Mouse (Mus musculus) embryonic stem cell, embryonic (primary cell): ENCODE results near the gene Slc16a10.

Experiments
- CTCF ChIA-PET, 4 experiments: fragments of 300-600 bp in 2 of 4; fragments of 350-600 bp in 2 of 4; sonication (Branson Sonifier 250); formaldehyde crosslinking; loops; one replicate each; lab custom pipeline; 2022; ENCODE audit warnings: inconsistent platforms in 2 of 4; lab: Charles Lee
- POLR2A ChIA-PET, 4 experiments: fragments of 300-600 bp in 2 of 4; fragments of 350-600 bp in 2 of 4; sonication (Branson Sonifier 250); formaldehyde crosslinking; loops; one replicate each; lab custom pipeline; 2022; ENCODE audit warnings: antibody characterized with exemption in 4 of 4, inconsistent platforms in 1 of 4; lab: Charles Lee

The Slc16a10 gene

GRCm38 (mm10) chr10:40028091-40028490, 114.0 kb downstream of the Slc16a10 start:
- CTCF ChIA-PET = interaction anchor here in 1 of 4 experiments (1.6 kb wide), 1 partner anchor 185 kb away, joined by 3 read pairs; no protein-coding TSS in a partner anchor
- POLR2A ChIA-PET = interaction anchor here in 1 of 4 experiments (0.7 kb wide), 2 partner anchors 209 to 415 kb away, joined by 3 to 5 read pairs; no protein-coding TSS in a partner anchor

- POLR2A ChIA-PET = interaction anchor here in 1 of 4 experiments (1.3 kb wide), 1 partner anchor 43 kb away, joined by 3 read pairs; no protein-coding TSS in a partner anchor
- CTCF ChIA-PET = interaction anchor here in 1 of 4 experiments (1.6 kb wide), 1 partner anchor 186 kb away, joined by 3 read pairs; no protein-coding TSS in a partner anchor
Measured at GRCm38 (mm10) chr10:40026546-40026945, 115.5 kb downstream of the Slc16a10 start.

- ChIA-PET CTCF (interaction anchor here in 2 of 4 experiments (1.0 to 1.9 kb wide), 3 partner anchors 66 to 187 kb away, joined by 3 to 8 read pairs (median 3); partner anchors contain the start of gene Mfsd4b3 (in 1 of the 2)), POLR2A (interaction anchor here in 2 of 4 experiments (0.8 to 1.6 kb wide), 4 partner anchors 10 to 294 kb away, joined by 3 to 4 read pairs (median 4); no protein-coding TSS in a partner anchor)
Measured at GRCm38 (mm10) chr10:40025560-40025959, 116.5 kb downstream of the Slc16a10 start.

GRCm38 (mm10) chr10:40024554-40025428, 117.3 kb downstream of the Slc16a10 start, which contains the start of gene Mfsd4b1:
Mfsd4b1 (minus strand) TSS chr10:40025268.
- POLR2A ChIA-PET = interaction anchor here in 2 of 4 experiments (0.8 to 1.6 kb wide), 6 partner anchors 10 to 293 kb away, joined by 3 to 4 read pairs (median 4); no protein-coding TSS in a partner anchor
- CTCF ChIA-PET = interaction anchor here in 2 of 4 experiments (1.0 to 1.9 kb wide), 3 partner anchors 65 to 188 kb away, joined by 3 to 8 read pairs (median 3); partner anchors contain the start of gene Mfsd4b3 (in 1 of the 2)

- CTCF ChIA-PET = interaction anchor here in 1 of 4 experiments (0.8 kb wide), 1 partner anchor 86 kb away, joined by 15 read pairs; no protein-coding TSS in a partner anchor
Measured at GRCm38 (mm10) chr10:40020401-40020800, 121.7 kb downstream of the Slc16a10 start.

GRCm38 (mm10) chr10:40019492-40019891, 122.6 kb downstream of the Slc16a10 start:
- ChIA-PET POLR2A (interaction anchor here in 1 of 4 experiments (0.6 kb wide), 1 partner anchor 381 kb away, joined by 3 read pairs; no protein-coding TSS in a partner anchor), CTCF (interaction anchor here in 1 of 4 experiments (0.7 kb wide), 1 partner anchor 11 kb away, joined by 4 read pairs; no protein-coding TSS in a partner anchor)

More at GRCm38 (mm10) chr10:40020401-40020800, 121.7 kb downstream of the Slc16a10 start:
- POLR2A ChIA-PET = no interaction called here

- CTCF ChIA-PET = no interaction called here
- POLR2A ChIA-PET = no interaction called here
Measured at GRCm38 (mm10) chr10:40018261-40018860, 123.7 kb downstream of the Slc16a10 start.

- POLR2A ChIA-PET = no interaction called here
- CTCF ChIA-PET = no interaction called here
Measured at GRCm38 (mm10) chr10:40009591-40009990, 132.5 kb downstream of the Slc16a10 start.

GRCm38 (mm10) chr10:40008847-40009246, 133.2 kb downstream of the Slc16a10 start:
- ChIA-PET POLR2A (interaction anchor here in 1 of 4 experiments (0.9 kb wide), 1 partner anchor 105 kb away, joined by 3 read pairs; no protein-coding TSS in a partner anchor), CTCF (interaction anchor here in 2 of 4 experiments (0.5 to 0.7 kb wide), 3 partner anchors 10 to 203 kb away, joined by 3 to 5 read pairs (median 4); no protein-coding TSS in a partner anchor)

GRCm38 (mm10) chr10:40007953-40008352, 134.1 kb downstream of the Slc16a10 start:
- POLR2A ChIA-PET = interaction anchor here in 1 of 4 experiments (0.6 to 0.9 kb wide), 2 partner anchors 106 to 128 kb away, joined by 3 read pairs; no protein-coding TSS in a partner anchor
- CTCF ChIA-PET = interaction anchor here in 2 of 4 experiments (0.6 to 0.8 kb wide), 4 partner anchors 26 to 1045 kb away, joined by 3 to 10 read pairs (median 4); no protein-coding TSS in a partner anchor

- POLR2A ChIA-PET = interaction anchor here in 1 of 4 experiments (1.1 kb wide), 1 partner anchor 18 kb away, joined by 4 read pairs; the partner anchor contains the start of gene Mfsd4b1
- CTCF ChIA-PET = interaction anchor here in 2 of 4 experiments (0.8 kb wide), 2 partner anchors 45 to 47 kb away, joined by 4 read pairs; partner anchors contain the start of gene Mfsd4b3 (in 1 of the 2)
Measured at GRCm38 (mm10) chr10:40006963-40007362, 135.1 kb downstream of the Slc16a10 start.

- ChIA-PET CTCF (no interaction called here), POLR2A (no interaction called here)
Measured at GRCm38 (mm10) chr10:40000746-40001145, 141.3 kb downstream of the Slc16a10 start.

GRCm38 (mm10) chr10:39991155-39991554, 150.9 kb downstream of the Slc16a10 start:
- POLR2A ChIA-PET = no interaction called here

GRCm38 (mm10) chr10:39986466-39986865, 155.6 kb downstream of the Slc16a10 start, which contains the start of gene Mfsd4b5:
Mfsd4b5 (minus strand) TSS chr10:39986646.
- CTCF ChIA-PET = interaction anchor here in 1 of 4 experiments (0.5 kb wide), 1 partner anchor 226 kb away, joined by 3 read pairs; no protein-coding TSS in a partner anchor
- POLR2A ChIA-PET = no interaction called here

More at GRCm38 (mm10) chr10:39991155-39991554, 150.9 kb downstream of the Slc16a10 start:
- CTCF ChIA-PET = no interaction called here
